Mouse (Mus musculus): ENCODE data around the gene Tlcd1. TPM values are rescaled to one million over a fixed set of nuclear protein-coding genes. Genes with fewer than 3 reads are reported as not detected.
A peak's percentile ranks its signal among the peaks of the same experiment; 100 is the strongest.
"Not testable (repeated sequence)": the region's sequence is repeated elsewhere in the genome, so short reads cannot be mapped to it uniquely, and the experiment has no call there.

Tlcd1 gene
- 18.2 and 20.0 TPM in 2 replicates for polyA plus RNA-seq (2015; fragmentation: Nextera tagmentation; extraction: Ambion mirVana)

DNA sequence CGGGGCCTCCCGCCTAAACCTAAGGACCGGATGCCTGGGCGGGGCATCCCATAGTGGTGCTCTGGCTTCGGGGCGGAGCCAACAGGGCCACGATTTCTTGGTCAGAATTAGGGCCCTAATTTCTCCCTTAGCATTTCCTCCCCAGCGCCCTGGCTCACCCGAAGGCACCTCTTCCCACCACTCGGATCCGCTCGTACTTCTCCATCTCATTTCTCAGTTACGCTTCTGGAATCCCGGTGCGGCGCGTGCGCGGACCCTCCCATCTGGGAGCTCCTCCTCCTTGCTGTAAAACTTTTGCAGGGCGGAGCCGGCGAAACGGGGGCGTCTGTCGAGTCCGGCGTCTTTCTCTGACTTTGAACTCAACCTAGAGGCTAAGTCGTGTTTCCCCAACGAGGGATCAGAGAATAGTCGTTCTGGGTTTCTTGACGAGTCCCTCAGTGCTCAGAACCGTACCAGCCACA lies at the start of gene Tlcd1, which contains the start of gene Nek8:
TSS of gene Tlcd1 (plus strand) at position 310 of the 461 bp plus-strand sequence.
TSS of gene Nek8 (minus strand) at position 274 of the 461 bp plus-strand sequence.
- H3K27me3 ChIP-seq (replicated peaks; ENCODE audit: insufficient read depth, low read length), result no peaks in the 10 kb centered on the region
- under 1% methylated on average over 32 of the region's 32 CpGs for WGBS

DNA sequence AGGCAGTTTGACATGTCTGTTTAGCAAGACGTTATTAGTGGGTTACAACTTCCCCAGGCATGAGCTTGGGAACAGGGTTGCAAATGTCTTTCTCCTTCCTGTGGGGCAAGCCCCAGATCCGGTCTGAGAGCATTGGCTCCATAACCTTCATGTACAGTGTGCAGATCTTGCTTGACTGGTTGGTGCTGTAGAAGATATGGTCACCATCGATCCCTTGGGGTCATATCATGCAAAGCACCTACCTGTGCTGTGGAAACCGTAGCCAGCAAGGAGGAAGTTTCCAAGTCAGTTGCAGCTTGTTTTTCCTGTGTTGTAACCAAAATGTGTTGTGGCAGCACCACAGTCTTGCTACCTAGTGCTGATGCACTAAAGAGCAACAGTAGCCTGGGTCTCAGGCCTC lies 49.8 kb upstream of the Tlcd1 start:
- WGBS, result 58% methylated on average over 4 of the region's 4 CpGs
- ATAC-seq, result no peak
- H3K9me3 ChIP-seq (ENCODE audit: low read length), result no peaks in the 10 kb centered on the region
- DNase-seq (ENCODE audit: low spot score), result no peak
- no peaks in the 10 kb centered on the region for H3K27me3 ChIP-seq (replicated peaks; ENCODE audit: insufficient read depth, low read length)
- H3K4me1 ChIP-seq (ENCODE audit: insufficient read depth, low read depth, low read length), result no peaks in the 10 kb centered on the region
- H3K36me3 ChIP-seq (ENCODE audit: insufficient read depth, low read length), result no peaks in the 10 kb centered on the region
- no peak for TF ChIP-seq EP300 (IDR thresholded peaks at IDR 0.05)
- TF ChIP-seq CTCF (IDR thresholded peaks at IDR 0.05), result no peak
- no peak overlapping the region for H3K9ac ChIP-seq (replicated peaks; ENCODE audit: low read depth)
- no peak overlapping the region for H3K4me3 ChIP-seq (ENCODE audit: low read depth, low read length)
- no peak overlapping the region for H3K27ac ChIP-seq (ENCODE audit: low read length)
- no peak overlapping the region for H3K4me2 ChIP-seq (replicated peaks; ENCODE audit: low read depth, low read length)

More for the DNA sequence above, at the start of gene Tlcd1, which contains the start of gene Nek8:
- Histone ChIP-seq H3K4me2 (replicated peaks; ENCODE audit: low read depth, low read length) (peak within 1 kb of the TSS; percentile 89), H3K9ac (replicated peaks; ENCODE audit: low read depth) (peak within 1 kb of the TSS; percentile 9), H3K27ac (ENCODE audit: low read length) (peak within 1 kb of the TSS; percentile 94), H3K4me3 (ENCODE audit: low read depth, low read length) (peak within 1 kb of the TSS; percentile 52), H3K9me3 (ENCODE audit: low read length) (no peaks in the 10 kb centered on the region), H3K4me1 (ENCODE audit: insufficient read depth, low read depth, low read length) (peaks cover 13% of the 10 kb centered on the region; the same call in 1 of the 2 replicates), H3K36me3 (ENCODE audit: insufficient read depth, low read length) (peaks cover 11% of the 10 kb centered on the region)
- ATAC-seq (peak; percentile 58), DNase-seq (ENCODE audit: low spot score) (peak; percentile 97)
- TF ChIP-seq EP300 (IDR thresholded peaks at IDR 0.05), result no peak
- no peak for TF ChIP-seq CTCF (IDR thresholded peaks at IDR 0.05)

- WGBS, result 75% methylated on average over 8 of the region's 8 CpGs
Measured at GRCm38 (mm10) chr11:78129458-78129857, 47.1 kb upstream of the Tlcd1 start.

GRCm38 (mm10) chr11:78133915-78134314 lies 42.6 kb upstream of the Tlcd1 start:
- Histone ChIP-seq H3K36me3 (ENCODE audit: insufficient read depth, low read length) (no peaks in the 10 kb centered on the region), H3K4me3 (ENCODE audit: low read depth, low read length) (no peak overlapping the region), H3K9me3 (ENCODE audit: low read length) (no peaks in the 10 kb centered on the region), H3K9ac (replicated peaks; ENCODE audit: low read depth) (no peak overlapping the region), H3K4me1 (ENCODE audit: insufficient read depth, low read depth, low read length) (no peaks in the 10 kb centered on the region), H3K27me3 (replicated peaks; ENCODE audit: insufficient read depth, low read length) (no peaks in the 10 kb centered on the region), H3K27ac (ENCODE audit: low read length) (no peak overlapping the region), H3K4me2 (replicated peaks; ENCODE audit: low read depth, low read length) (no peak overlapping the region)
- WGBS, result 89% methylated on average over 6 of the region's 6 CpGs
- ATAC-seq (no peak), DNase-seq (ENCODE audit: low spot score) (no peak)
- no peak for TF ChIP-seq CTCF (IDR thresholded peaks at IDR 0.05)
- TF ChIP-seq EP300 (IDR thresholded peaks at IDR 0.05), result no peak

More at GRCm38 (mm10) chr11:78129458-78129857, 47.1 kb upstream of the Tlcd1 start:
- Histone ChIP-seq H3K4me2 (replicated peaks; ENCODE audit: low read depth, low read length) (no peak overlapping the region), H3K9me3 (ENCODE audit: low read length) (no peaks in the 10 kb centered on the region), H3K4me3 (ENCODE audit: low read depth, low read length) (no peak overlapping the region), H3K27me3 (replicated peaks; ENCODE audit: insufficient read depth, low read length) (no peaks in the 10 kb centered on the region), H3K4me1 (ENCODE audit: insufficient read depth, low read depth, low read length) (no peaks in the 10 kb centered on the region), H3K9ac (replicated peaks; ENCODE audit: low read depth) (no peak overlapping the region), H3K27ac (ENCODE audit: low read length) (no peak overlapping the region), H3K36me3 (ENCODE audit: insufficient read depth, low read length) (no peaks in the 10 kb centered on the region)
- no peak for TF ChIP-seq CTCF (IDR thresholded peaks at IDR 0.05)
- TF ChIP-seq EP300 (IDR thresholded peaks at IDR 0.05), result no peak
- DNase-seq (ENCODE audit: low spot score) (no peak), ATAC-seq (no peak)

DNA sequence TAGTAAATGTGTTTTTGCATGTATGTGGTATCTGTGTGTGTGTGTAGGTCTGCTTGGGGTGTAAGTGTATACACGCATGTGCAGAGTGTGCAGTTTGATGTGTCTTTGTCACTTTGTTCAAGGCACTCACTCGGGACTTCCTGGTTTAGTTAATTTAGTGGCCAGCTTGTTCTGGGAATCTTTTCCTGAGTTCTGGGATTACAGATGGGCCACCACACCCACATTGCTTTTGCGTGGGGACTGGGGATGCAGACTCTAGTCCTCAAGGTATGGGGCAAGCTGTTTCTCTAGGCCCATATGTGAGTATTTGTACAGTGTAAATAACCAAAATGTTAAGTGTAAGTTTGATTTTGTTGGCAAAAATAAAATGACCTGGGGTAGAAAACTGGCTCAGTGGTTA lies 42.2 kb upstream of the Tlcd1 start:
- H3K36me3 ChIP-seq (ENCODE audit: insufficient read depth, low read length), result no peaks in the 10 kb centered on the region
- H3K4me3 ChIP-seq (ENCODE audit: low read depth, low read length), result no peak overlapping the region
- no peaks in the 10 kb centered on the region for H3K27me3 ChIP-seq (replicated peaks; ENCODE audit: insufficient read depth, low read length)
- no peak for DNase-seq (ENCODE audit: low spot score)
- TF ChIP-seq CTCF (IDR thresholded peaks at IDR 0.05), result no peak
- no peak for TF ChIP-seq EP300 (IDR thresholded peaks at IDR 0.05)
- no peaks in the 10 kb centered on the region for H3K4me1 ChIP-seq (ENCODE audit: insufficient read depth, low read depth, low read length)
- no peak overlapping the region for H3K4me2 ChIP-seq (replicated peaks; ENCODE audit: low read depth, low read length)
- no peaks in the 10 kb centered on the region for H3K9me3 ChIP-seq (ENCODE audit: low read length)
- 58% methylated on average over 3 of the region's 3 CpGs for WGBS
- no peak overlapping the region for H3K9ac ChIP-seq (replicated peaks; ENCODE audit: low read depth)
- H3K27ac ChIP-seq (ENCODE audit: low read length), result no peak overlapping the region
- ATAC-seq, result no peak

GRCm38 (mm10) chr11:78135314-78135713 lies 41.2 kb upstream of the Tlcd1 start:
- H3K9ac ChIP-seq (replicated peaks; ENCODE audit: low read depth); H3K27ac ChIP-seq (ENCODE audit: low read length); H3K9me3 ChIP-seq (ENCODE audit: low read length); H3K27me3 ChIP-seq (replicated peaks; ENCODE audit: insufficient read depth, low read length); H3K4me3 ChIP-seq (ENCODE audit: low read depth, low read length); DNase-seq (ENCODE audit: low spot score); H3K4me2 ChIP-seq (replicated peaks; ENCODE audit: low read depth, low read length); ATAC-seq; H3K36me3 ChIP-seq (ENCODE audit: insufficient read depth, low read length); H3K4me1 ChIP-seq (ENCODE audit: insufficient read depth, low read depth, low read length): not testable (repeated sequence)
- 72% methylated on average over 7 of the region's 7 CpGs for WGBS

GRCm38 (mm10) chr11:78136132-78136531 lies 40.4 kb upstream of the Tlcd1 start:
- Histone ChIP-seq H3K4me3 (ENCODE audit: low read depth, low read length) (no peak overlapping the region), H3K27ac (ENCODE audit: low read length) (no peak overlapping the region), H3K9me3 (ENCODE audit: low read length) (no peaks in the 10 kb centered on the region), H3K4me2 (replicated peaks; ENCODE audit: low read depth, low read length) (no peak overlapping the region), H3K9ac (replicated peaks; ENCODE audit: low read depth) (no peak overlapping the region), H3K36me3 (ENCODE audit: insufficient read depth, low read length) (no peaks in the 10 kb centered on the region), H3K27me3 (replicated peaks; ENCODE audit: insufficient read depth, low read length) (no peaks in the 10 kb centered on the region), H3K4me1 (ENCODE audit: insufficient read depth, low read depth, low read length) (no peaks in the 10 kb centered on the region)
- ATAC-seq (no peak), DNase-seq (ENCODE audit: low spot score) (no peak)
- TF ChIP-seq CTCF (IDR thresholded peaks at IDR 0.05), result no peak
- no peak for TF ChIP-seq EP300 (IDR thresholded peaks at IDR 0.05)
- 95% methylated on average over 1 of the region's 1 CpGs for WGBS
